Comparison of ENCODE assay signal across 21 mouse cellular contexts in genomic region chr3:103309252-103309651, GRCm38 (mm10). TPM values are rescaled to one million over a fixed set of nuclear protein-coding genes. Genes with fewer than 3 reads are reported as not detected.
DNase-seq lines count a peak whose midpoint lies in the region; ATAC-seq lines count a peak whose summit lies in the region.
"Had no signal": no experiment of that assay in that cellular context is flagged by ENCODE, and none has a peak within 500 bp of the region (broad histone marks: within the 10 kb centered on the region; RNA-seq: fewer than 3 reads in every experiment).

No protein-coding gene starts in this region.

- no peak overlapping the region for H3K9ac ChIP-seq in midbrain, embryonic 11.5 days (ENCODE audit: low read length)
- no peak overlapping the region for H3K9ac ChIP-seq in midbrain, embryonic 15.5 days
- H3K9ac ChIP-seq in kidney, embryonic 16.5 days (replicated peaks; ENCODE audit: low read length), result no peak overlapping the region
- H3K9ac ChIP-seq in hindbrain, embryonic 16.5 days (ENCODE audit: low read depth, low read length), result no peak overlapping the region
- H3K9ac ChIP-seq: embryonic facial prominence, embryonic 12.5 days; forebrain, embryonic 13.5 days; hindbrain, embryonic 13.5 days; intestine, embryonic 15.5 days had no signal

- H3K27ac ChIP-seq in midbrain, embryonic 11.5 days (ENCODE audit: low read depth, low read length), result no peak overlapping the region
- no peak overlapping the region for H3K27ac ChIP-seq in midbrain, embryonic 15.5 days
- H3K27ac ChIP-seq in kidney, embryonic 16.5 days (ENCODE audit: low read length), result no peak overlapping the region
- no peak overlapping the region for H3K27ac ChIP-seq in hindbrain, embryonic 16.5 days (ENCODE audit: low read depth, low read length)
- H3K27ac ChIP-seq: embryonic facial prominence, embryonic 12.5 days; forebrain, embryonic 13.5 days; gastrocnemius, adult 2 months; heart, embryonic 10.5 days; hindbrain, embryonic 13.5 days; intestine, embryonic 15.5 days had no signal

- ATAC-seq in midbrain, embryonic 11.5 days (ENCODE audit: low FRiP score), result no peak
- no peak for ATAC-seq in midbrain, embryonic 15.5 days (replicated peaks)
- ATAC-seq in kidney, embryonic 16.5 days (ENCODE audit: low FRiP score, low TSS enrichment), result no peak
- ATAC-seq in hindbrain, embryonic 16.5 days, result no peak
- ATAC-seq: forebrain, embryonic 13.5 days; intestine, embryonic 15.5 days had no signal

- peak; percentile 33 for DNase-seq in midbrain, embryonic 11.5 days (ENCODE audit: low spot score, missing footprints)
- DNase-seq in Muller cell, postnatal 12 days (ENCODE audit: inconsistent ontology term), result peak; percentile 62
- peak; percentile 16 for DNase-seq in ZHBTc4 (ENCODE audit: low read depth, low spot score)
- no peak for DNase-seq in embryo, embryonic 10.5 days (ENCODE audit: low spot score)
- DNase-seq: adrenal gland, adult 8-10 months; B cell, adult 2 months; cerebellum, adult 11 months; cerebellum, adult 8-10 months; cerebellum, postnatal 14 days; gastrocnemius, adult 2 months; heart, adult 18-20 months; heart, postnatal 10 days; kidney, adult 18-20 months had no signal

- no peaks in the 10 kb centered on the region for H3K36me3 ChIP-seq in midbrain, embryonic 11.5 days (ENCODE audit: control insufficient read depth, insufficient read depth, low read length)
- H3K36me3 ChIP-seq in midbrain, embryonic 15.5 days (replicated peaks), result no peaks in the 10 kb centered on the region
- peaks cover 1% of the 10 kb centered on the region; the same call in 1 of the 2 replicates for H3K36me3 ChIP-seq in kidney, embryonic 16.5 days (ENCODE audit: insufficient read depth, low read length)
- no peaks in the 10 kb centered on the region for H3K36me3 ChIP-seq in hindbrain, embryonic 16.5 days (ENCODE audit: control insufficient read depth, insufficient read depth, low read length)
- H3K36me3 ChIP-seq: embryonic facial prominence, embryonic 12.5 days; intestine, embryonic 15.5 days had no signal

- no peaks in the 10 kb centered on the region for H3K27me3 ChIP-seq in midbrain, embryonic 11.5 days (ENCODE audit: control insufficient read depth, insufficient read depth, low read length)
- no peaks in the 10 kb centered on the region for H3K27me3 ChIP-seq in midbrain, embryonic 15.5 days (replicated peaks)
- H3K27me3 ChIP-seq in kidney, embryonic 16.5 days (ENCODE audit: insufficient read depth, low read length), result no peaks in the 10 kb centered on the region
- H3K27me3 ChIP-seq in hindbrain, embryonic 16.5 days (replicated peaks; ENCODE audit: control insufficient read depth, insufficient read depth, low read length), result no peaks in the 10 kb centered on the region
- H3K27me3 ChIP-seq: embryonic facial prominence, embryonic 12.5 days; forebrain, embryonic 13.5 days; hindbrain, embryonic 13.5 days; intestine, embryonic 15.5 days had no signal

- no peak overlapping the region for H3K4me3 ChIP-seq in midbrain, embryonic 11.5 days (ENCODE audit: low read depth, low read length)
- H3K4me3 ChIP-seq in midbrain, embryonic 15.5 days, result no peak overlapping the region
- no peak overlapping the region for H3K4me3 ChIP-seq in kidney, embryonic 16.5 days (ENCODE audit: low read length)
- H3K4me3 ChIP-seq in hindbrain, embryonic 16.5 days (ENCODE audit: low read length), result no peak overlapping the region
- H3K4me3 ChIP-seq: embryonic facial prominence, embryonic 12.5 days; forebrain, embryonic 13.5 days; gastrocnemius, adult 2 months; heart, embryonic 10.5 days; hindbrain, embryonic 13.5 days; intestine, embryonic 15.5 days had no signal

- no peak overlapping the region for H3K4me2 ChIP-seq in midbrain, embryonic 11.5 days
- no peak overlapping the region for H3K4me2 ChIP-seq in midbrain, embryonic 15.5 days
- no peak overlapping the region for H3K4me2 ChIP-seq in kidney, embryonic 16.5 days (replicated peaks; ENCODE audit: low read depth, low read length)
- H3K4me2 ChIP-seq in hindbrain, embryonic 16.5 days (ENCODE audit: low read length), result no peak overlapping the region
- H3K4me2 ChIP-seq: embryonic facial prominence, embryonic 12.5 days; forebrain, embryonic 13.5 days; hindbrain, embryonic 13.5 days; intestine, embryonic 15.5 days had no signal

- WGBS in midbrain, embryonic 11.5 days, result 83% methylated on average over 5 of the region's 5 CpGs
- 85% methylated on average over 5 of the region's 5 CpGs for WGBS in midbrain, embryonic 15.5 days
- 83% methylated on average over 5 of the region's 5 CpGs for WGBS in kidney, embryonic 16.5 days
- 71% methylated on average over 5 of the region's 5 CpGs for WGBS in hindbrain, embryonic 16.5 days

- no peaks in the 10 kb centered on the region for H3K4me1 ChIP-seq in midbrain, embryonic 11.5 days (ENCODE audit: control insufficient read depth, insufficient read depth, low read length)
- peaks cover 11% of the 10 kb centered on the region for H3K4me1 ChIP-seq in midbrain, embryonic 15.5 days
- H3K4me1 ChIP-seq in kidney, embryonic 16.5 days (ENCODE audit: insufficient read depth, low read length), result no peaks in the 10 kb centered on the region
- peaks cover 4% of the 10 kb centered on the region for H3K4me1 ChIP-seq in hindbrain, embryonic 16.5 days (ENCODE audit: control insufficient read depth, insufficient read depth, low read depth, low read length)

- no peaks in the 10 kb centered on the region for H3K9me3 ChIP-seq in midbrain, embryonic 11.5 days (ENCODE audit: control insufficient read depth, low read length)
- no peaks in the 10 kb centered on the region for H3K9me3 ChIP-seq in midbrain, embryonic 15.5 days
- no peaks in the 10 kb centered on the region for H3K9me3 ChIP-seq in kidney, embryonic 16.5 days (ENCODE audit: low read length)
- H3K9me3 ChIP-seq in hindbrain, embryonic 16.5 days (ENCODE audit: control insufficient read depth, low read length), result no peaks in the 10 kb centered on the region
- H3K9me3 ChIP-seq: embryonic facial prominence, embryonic 12.5 days; forebrain, embryonic 13.5 days; heart, embryonic 10.5 days; hindbrain, embryonic 13.5 days; intestine, embryonic 15.5 days had no signal

RNA-seq across cellular contexts. Expression of gene Trim33, which starts 30.2 kb away (rescaled TPM):
- polyA plus RNA-seq in midbrain, embryonic 11.5 days (2014; fragmentation: Nextera tagmentation; extraction: Ambion mirVana), result 21.5 and 25.2 TPM in 2 replicates
- 26.9 and 33.7 TPM in 2 replicates for polyA plus RNA-seq in midbrain, embryonic 15.5 days (2015; fragmentation: Nextera tagmentation; extraction: Ambion mirVana)
- 17.5 and 25.1 TPM in 2 replicates for polyA plus RNA-seq in kidney, embryonic 16.5 days (2015; fragmentation: Nextera tagmentation; extraction: Ambion mirVana)
- polyA plus RNA-seq in hindbrain, embryonic 16.5 days (2015; fragmentation: Nextera tagmentation; extraction: Ambion mirVana), result 19.4 and 21.7 TPM in 2 replicates
